Mouse (Mus musculus): Measurements from ENCODE around the gene Adsl.
"Not testable (repeated sequence)": the region's sequence is repeated elsewhere in the genome, so short reads cannot be mapped to it uniquely, and the experiment has no call there.

Gene Adsl

GRCm38 (mm10) chr15:80948145-80949135 is at the start of gene Adsl:
Gene Adsl (plus strand): TSS chr15:80948490.
- peak; percentile 85 for DNase-seq (ENCODE audit: low read depth, low spot score)

DNA sequence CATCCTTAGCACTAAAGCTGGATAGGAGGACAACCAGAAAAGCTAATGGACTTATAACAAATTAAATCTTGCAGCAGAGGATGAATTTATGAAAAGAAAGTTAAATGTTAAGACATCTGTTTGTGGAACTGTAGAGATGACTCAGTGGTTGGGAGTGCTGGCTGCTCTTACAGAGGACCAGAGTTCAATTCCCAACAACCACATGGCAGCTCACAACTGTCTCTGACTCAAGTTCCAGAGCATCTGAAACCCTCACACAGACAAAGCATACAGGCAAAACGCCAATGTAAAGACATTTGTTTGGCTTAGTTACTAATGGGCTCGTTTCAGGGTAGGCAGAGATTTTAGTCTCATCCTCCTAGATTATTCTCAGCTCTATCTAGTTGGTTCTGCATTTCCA is 48.5 kb upstream of the Adsl start:
- peak; percentile 78 for DNase-seq (ENCODE audit: low read depth, low spot score)

- no peak for DNase-seq (ENCODE audit: low read depth, low spot score)
These were observed 46.3 kb upstream of the Adsl start for GRCm38 (mm10) chr15:80901806-80902513.

DNA sequence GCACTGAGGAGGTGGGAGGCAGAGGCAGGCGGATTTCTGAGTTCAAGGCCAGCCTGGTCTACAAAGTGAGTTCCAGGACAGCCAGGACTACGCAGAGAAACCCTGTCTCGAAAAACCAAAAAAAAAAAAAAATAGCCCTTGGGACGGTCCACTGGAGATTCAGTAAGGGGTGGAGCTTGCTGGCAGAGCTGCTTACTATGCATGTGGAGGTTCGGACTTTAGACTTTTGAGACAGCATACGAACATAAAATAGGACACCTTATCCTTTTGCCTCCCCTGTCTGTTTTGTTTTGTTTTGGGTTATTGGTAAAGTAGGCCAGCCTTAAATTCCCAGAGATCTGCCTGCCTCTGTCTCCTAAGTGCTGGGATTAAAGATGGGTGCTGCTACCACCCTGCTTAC is 43.5 kb upstream of the Adsl start:
- not testable (repeated sequence) for DNase-seq (ENCODE audit: low read depth, low spot score)

- no peak for DNase-seq (ENCODE audit: low read depth, low spot score)
These were observed 38.1 kb upstream of the Adsl start for GRCm38 (mm10) chr15:80910183-80910582.

DNA sequence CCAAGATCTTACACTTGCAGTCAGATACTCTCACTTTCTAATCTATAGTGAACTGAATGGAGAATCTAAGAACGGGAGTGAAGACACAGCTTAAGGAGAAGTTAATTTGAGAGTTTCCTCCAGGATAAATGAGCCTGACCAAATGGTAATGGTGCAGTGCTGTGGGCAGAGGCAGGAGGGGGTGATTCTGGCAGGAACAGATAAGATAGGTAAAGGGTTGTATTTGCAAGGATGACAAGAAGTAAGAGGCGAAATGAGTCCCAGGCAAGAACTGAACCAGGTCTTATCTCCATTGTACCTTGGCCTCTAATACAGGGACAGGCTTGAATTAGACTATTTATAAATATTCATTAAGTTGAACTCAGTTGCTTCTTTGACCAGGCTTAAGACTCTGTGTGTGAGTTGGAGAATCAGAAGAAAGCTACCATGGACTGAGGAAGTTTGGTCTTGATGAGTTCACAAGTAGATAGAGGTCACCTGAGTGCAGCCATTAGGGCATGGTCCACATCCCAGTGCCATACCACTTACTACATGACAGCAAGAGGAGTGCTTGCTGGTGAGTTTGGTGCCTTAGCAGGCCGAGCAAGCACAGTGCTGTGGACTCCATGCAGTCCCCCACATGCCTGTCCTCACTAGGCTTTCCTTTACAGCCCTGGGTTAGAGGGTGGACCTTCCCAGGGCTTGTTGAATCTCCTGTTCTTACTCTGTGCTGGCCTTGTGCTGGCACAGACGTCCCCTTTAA is 37.3 kb upstream of the Adsl start:
- no peak for DNase-seq (ENCODE audit: low read depth, low spot score)

- DNase-seq (ENCODE audit: low read depth, low spot score): no peak
These were observed 36.1 kb upstream of the Adsl start for GRCm38 (mm10) chr15:80912175-80912574.

DNA sequence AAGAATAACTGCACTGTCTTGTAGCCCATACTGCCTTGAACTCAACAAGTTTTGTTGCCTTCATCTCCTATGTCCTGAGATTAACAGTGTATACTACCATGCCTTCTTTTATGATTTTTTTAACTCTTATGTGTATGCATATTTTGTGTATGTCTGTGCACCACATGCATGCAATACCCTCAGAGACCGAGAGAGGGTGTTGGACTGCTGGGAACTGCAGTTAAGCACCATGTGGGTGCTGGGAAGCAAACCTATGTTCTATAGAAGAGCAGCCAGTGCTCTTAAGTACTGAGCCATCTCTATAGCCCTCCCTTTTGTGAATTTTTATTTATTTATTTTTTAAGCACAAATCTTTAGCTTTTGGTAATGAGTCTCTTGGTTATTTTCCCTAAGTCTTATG is 34.5 kb upstream of the Adsl start:
- no peak for DNase-seq (ENCODE audit: low read depth, low spot score)

- DNase-seq (ENCODE audit: low read depth, low spot score): peak; percentile 74
These were observed 32.4 kb upstream of the Adsl start for GRCm38 (mm10) chr15:80915850-80916249.

- no peak for DNase-seq (ENCODE audit: low read depth, low spot score)
These were observed 31.7 kb upstream of the Adsl start for GRCm38 (mm10) chr15:80916621-80917020.

GRCm38 (mm10) chr15:80920346-80920745 is 27.9 kb upstream of the Adsl start:
- no peak for DNase-seq (ENCODE audit: low read depth, low spot score)

- peak; percentile 19 for DNase-seq (ENCODE audit: low read depth, low spot score)
These were observed 26.5 kb upstream of the Adsl start for GRCm38 (mm10) chr15:80921781-80922180.

DNA sequence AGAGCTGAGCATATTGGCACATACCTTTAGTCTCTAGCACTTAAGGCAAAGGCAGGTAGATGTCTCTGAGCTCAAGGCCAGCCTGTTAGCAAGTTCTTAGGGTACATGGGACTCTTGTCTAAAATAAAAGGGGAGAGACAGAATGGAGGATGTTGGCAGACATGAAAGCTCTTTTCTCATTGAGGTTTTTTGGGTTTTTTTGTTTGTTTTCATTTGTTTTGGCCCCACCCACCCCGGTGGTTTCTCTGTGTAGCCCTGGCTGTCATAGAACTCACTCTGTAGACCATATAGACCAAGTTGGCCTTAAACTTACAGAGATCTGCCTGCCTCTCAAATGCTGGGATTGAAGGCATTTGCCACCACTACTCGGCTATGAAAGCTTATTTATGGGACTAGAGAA is 24.1 kb upstream of the Adsl start:
- no peak for DNase-seq (ENCODE audit: low read depth, low spot score)

DNA sequence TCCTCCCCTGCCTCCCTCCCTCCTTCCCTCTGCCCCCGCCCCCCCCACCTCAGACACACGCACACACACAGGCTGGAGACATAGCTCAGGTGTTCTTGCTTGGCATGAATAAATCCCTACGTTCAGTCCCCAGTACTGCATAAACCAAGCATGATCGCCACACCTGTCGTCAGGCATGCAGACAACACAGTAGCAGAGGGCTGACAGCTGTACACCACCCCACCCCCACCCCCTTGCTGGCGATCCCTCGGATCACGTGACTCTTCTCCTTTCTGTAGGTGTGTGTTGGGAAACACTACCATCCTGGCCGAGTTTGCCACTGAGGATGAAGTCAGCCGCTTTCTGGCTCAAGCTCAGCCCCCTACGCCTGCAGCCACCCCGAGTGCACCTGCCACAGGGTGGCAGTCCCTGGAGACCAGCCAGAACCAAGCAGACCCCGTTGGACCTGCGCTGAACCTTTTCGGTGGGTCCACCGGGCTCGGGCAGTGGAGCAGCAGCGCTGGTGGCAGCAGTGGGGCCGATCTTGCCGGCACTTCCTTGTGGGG is 19.4 kb upstream of the Adsl start:
- DNase-seq (ENCODE audit: low read depth, low spot score): no peak

DNA sequence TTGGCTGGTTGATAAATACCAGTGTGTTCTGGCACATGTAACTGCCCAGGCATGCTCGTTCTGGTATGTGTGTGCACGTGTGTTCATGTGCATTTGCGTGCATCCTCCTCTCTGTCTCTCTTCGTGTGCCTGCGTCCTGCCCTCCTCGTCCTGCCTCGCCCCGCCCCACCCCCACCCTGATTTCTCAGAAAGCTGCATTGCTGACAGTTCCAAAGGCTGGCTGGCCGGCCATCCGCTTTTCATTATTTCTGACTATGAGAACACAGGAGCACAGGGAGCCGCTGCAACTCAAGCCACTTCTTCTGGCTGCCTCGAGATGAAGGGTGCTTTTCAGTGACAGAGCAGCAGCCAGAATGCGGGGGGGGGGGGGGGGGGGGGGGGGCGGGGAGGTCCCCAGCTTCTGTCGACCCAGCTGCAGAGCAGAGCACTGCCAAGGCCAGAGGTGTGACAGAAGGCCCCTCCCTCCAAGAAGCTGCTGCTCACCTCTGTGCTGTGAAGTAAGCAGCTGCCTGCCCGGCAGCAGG is 18.2 kb upstream of the Adsl start:
- DNase-seq (ENCODE audit: low read depth, low spot score): no peak

GRCm38 (mm10) chr15:80930676-80931320 is 17.5 kb upstream of the Adsl start:
- DNase-seq (ENCODE audit: low read depth, low spot score): not testable (repeated sequence)

GRCm38 (mm10) chr15:80931345-80931960 is 16.8 kb upstream of the Adsl start:
- no peak for DNase-seq (ENCODE audit: low read depth, low spot score)

- DNase-seq (ENCODE audit: low read depth, low spot score): no peak
These were observed 13.4 kb upstream of the Adsl start for GRCm38 (mm10) chr15:80934841-80935240.

- no peak for DNase-seq (ENCODE audit: low read depth, low spot score)
These were observed 11.6 kb upstream of the Adsl start for GRCm38 (mm10) chr15:80936686-80937085.

- DNase-seq (ENCODE audit: low read depth, low spot score): no peak
These were observed 9.7 kb upstream of the Adsl start for GRCm38 (mm10) chr15:80938615-80939014.
